Mouse (Mus musculus) stomach, embryonic 15.5 days (tissue): ENCODE data around the gene Rreb1. TPM values are rescaled to one million over a fixed set of nuclear protein-coding genes. Genes with fewer than 3 reads are reported as not detected.

Experiments used
- ATAC-seq: fragments of 200-750 bp; cut with Nextera tagmentation; 2 replicates; pipeline ENCODE4 v1.8.0; 2017; ENCODE audit warnings: low read depth, moderate number of reproducible peaks, moderate TSS enrichment; ENCODE audit not compliant: insufficient read depth, low FRiP score
- H3K27ac ChIP-seq: fragments of 300-500 bp; sonication (generic); 2 replicates; pipeline ENCODE4 v1.5.1; 2015; ENCODE audit warnings: mild to moderate bottlenecking, inconsistent platforms
- H3K27me3 ChIP-seq: fragments of 300-500 bp; sonication (generic); replicated peaks from 2 replicates; pipeline ENCODE4 v1.6.1; 2015; ENCODE audit warnings: inconsistent platforms
- H3K36me3 ChIP-seq: fragments of 300-500 bp; sonication (generic); 2 replicates; pipeline ENCODE4 v1.6.1; 2015; ENCODE audit warnings: inconsistent platforms
- H3K4me1 ChIP-seq: fragments of 300-500 bp; sonication (generic); 2 replicates; pipeline ENCODE4 v1.6.1; 2015; ENCODE audit warnings: inconsistent platforms
- H3K4me2 ChIP-seq: fragments of 300-500 bp; sonication (generic); 2 replicates; pipeline ENCODE4 v1.6.1; 2015; ENCODE audit warnings: mild to moderate bottlenecking, inconsistent platforms
- H3K4me3 ChIP-seq: fragments of 300-500 bp; sonication (generic); replicated peaks from 2 replicates; pipeline ENCODE4 v1.5.1; 2015; ENCODE audit warnings: inconsistent platforms
- H3K9ac ChIP-seq: fragments of 300-500 bp; sonication (generic); 2 replicates; pipeline ENCODE4 v1.6.1; 2015; ENCODE audit warnings: inconsistent platforms
- H3K9me3 ChIP-seq: fragments of 300-500 bp; sonication (generic); 2 replicates; pipeline ENCODE4 v1.6.1; 2016; ENCODE audit warnings: inconsistent platforms
- WGBS: fragments of 180-500 bp; shearing (Covaris S2); methylation state at CpG from one replicate; pipeline ENCODE4 v1.1.7; 2015; 5-methylcytosine and 5-hydroxymethylcytosine counted together
- polyA plus RNA-seq: library from polyadenylated mRNA; unstranded; fragments of >200 nt; fragmentation: Nextera tagmentation; extraction: Ambion mirVana; gene quantifications from 2 replicates; pipeline ENCODE4 v1.2.1, GENCODE M21; 2015

Gene Rreb1
- polyA plus RNA-seq, 1 experiment from 2014 or later: 12.8 TPM

DNA sequence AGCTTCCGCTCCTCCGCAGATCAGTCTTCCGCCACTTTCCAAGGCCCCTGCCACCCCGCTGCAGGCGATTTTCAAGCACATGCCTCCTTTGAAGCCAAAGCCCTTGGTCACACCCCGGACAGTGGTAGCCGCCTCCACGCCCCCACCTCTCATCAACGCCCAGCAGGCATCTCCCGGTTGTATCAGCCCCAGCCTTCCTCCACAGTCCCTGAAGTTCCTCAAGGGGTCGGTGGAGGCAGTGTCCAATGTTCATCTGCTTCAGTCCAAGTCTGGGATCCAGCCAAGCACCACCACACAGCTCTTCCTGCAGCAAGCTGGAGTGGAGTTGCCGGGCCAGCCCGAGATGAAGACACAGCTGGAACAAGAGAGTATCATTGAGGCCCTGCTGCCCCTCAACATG, 151.9 kb downstream of the Rreb1 start:
- 0 out of 2 replicates have a peak, but pooled peaks cover 3% of the 10 kb centered on the region for H3K4me1 ChIP-seq
- H3K9ac ChIP-seq: no peak overlapping the region
- H3K36me3 ChIP-seq: peaks cover 57% of the 10 kb centered on the region
- no peak for ATAC-seq
- no peaks in the 10 kb centered on the region for H3K9me3 ChIP-seq
- H3K27ac ChIP-seq: no peak overlapping the region
- no peak overlapping the region for H3K4me2 ChIP-seq
- 84% methylated on average over 13 of the region's 13 CpGs for WGBS
- no peak overlapping the region for H3K4me3 ChIP-seq
- no peaks in the 10 kb centered on the region for H3K27me3 ChIP-seq

DNA sequence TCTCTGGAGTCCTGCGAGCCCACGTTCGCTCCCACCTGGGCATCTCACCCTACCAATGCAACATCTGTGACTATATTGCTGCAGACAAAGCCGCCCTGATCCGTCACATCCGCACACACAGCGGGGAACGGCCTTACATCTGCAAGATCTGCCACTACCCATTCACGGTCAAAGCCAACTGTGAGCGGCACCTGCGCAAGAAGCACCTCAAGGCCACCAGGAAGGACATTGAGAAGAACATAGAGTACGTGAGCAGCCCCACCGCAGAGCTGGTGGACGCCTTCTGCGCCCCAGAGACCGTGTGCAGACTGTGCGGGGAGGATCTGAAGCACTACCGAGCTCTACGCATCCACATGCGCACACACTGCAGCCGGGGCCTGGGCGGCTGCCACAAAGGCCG, 152.4 kb downstream of the Rreb1 start:
- Histone ChIP-seq H3K27ac (no peak overlapping the region), H3K4me2 (no peak overlapping the region), H3K9ac (no peak overlapping the region), H3K4me1 (0 out of 2 replicates have a peak, but pooled peaks cover 3% of the 10 kb centered on the region), H3K27me3 (no peaks in the 10 kb centered on the region), H3K36me3 (peaks cover 60% of the 10 kb centered on the region), H3K4me3 (no peak overlapping the region), H3K9me3 (no peaks in the 10 kb centered on the region)
- no peak for ATAC-seq
- 96% methylated on average over 23 of the region's 23 CpGs for WGBS

DNA sequence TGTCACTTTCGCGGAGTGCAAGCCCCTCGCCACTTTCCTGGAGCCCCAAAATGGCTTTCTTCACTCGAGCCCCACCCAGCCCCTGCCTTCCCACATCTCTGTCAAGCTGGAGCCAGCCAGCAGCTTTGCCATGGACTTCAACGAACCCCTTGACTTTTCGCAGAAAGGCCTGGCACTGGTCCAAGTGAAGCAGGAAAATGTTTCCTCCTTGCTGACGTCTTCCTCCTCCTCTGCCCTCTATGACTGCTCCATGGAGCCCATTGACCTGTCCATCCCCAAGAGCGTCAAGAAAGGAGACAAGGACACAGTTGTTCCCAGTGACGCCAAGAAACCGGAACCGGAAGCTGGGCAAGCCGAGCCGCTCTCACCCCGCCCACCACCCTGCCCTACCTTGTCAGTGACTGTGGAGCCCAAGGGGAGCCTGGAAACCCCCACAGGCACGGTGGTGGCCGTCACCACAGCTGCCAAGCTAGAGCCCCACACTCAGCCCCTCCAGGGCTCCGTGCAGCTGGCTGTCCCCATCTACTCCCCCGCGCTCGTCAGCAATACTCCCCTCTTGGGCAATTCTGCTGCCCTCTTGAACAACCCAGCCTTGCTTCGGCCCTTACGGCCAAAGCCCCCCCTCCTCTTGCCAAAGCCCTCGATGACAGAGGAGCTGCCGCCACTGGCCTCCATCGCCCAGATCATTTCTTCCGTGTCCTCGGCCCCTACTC, 153.2 kb downstream of the Rreb1 start:
- Histone ChIP-seq H3K4me2 (no peak overlapping the region), H3K4me3 (no peak overlapping the region), H3K27ac (no peak overlapping the region), H3K9ac (no peak overlapping the region), H3K36me3 (peaks cover 66% of the 10 kb centered on the region), H3K4me1 (0 out of 2 replicates have a peak, but pooled peaks cover 3% of the 10 kb centered on the region), H3K9me3 (no peaks in the 10 kb centered on the region), H3K27me3 (no peaks in the 10 kb centered on the region)
- no peak; the same call in 1 of the 2 replicates for ATAC-seq
- 76% methylated on average over 27 of the region's 27 CpGs for WGBS

DNA sequence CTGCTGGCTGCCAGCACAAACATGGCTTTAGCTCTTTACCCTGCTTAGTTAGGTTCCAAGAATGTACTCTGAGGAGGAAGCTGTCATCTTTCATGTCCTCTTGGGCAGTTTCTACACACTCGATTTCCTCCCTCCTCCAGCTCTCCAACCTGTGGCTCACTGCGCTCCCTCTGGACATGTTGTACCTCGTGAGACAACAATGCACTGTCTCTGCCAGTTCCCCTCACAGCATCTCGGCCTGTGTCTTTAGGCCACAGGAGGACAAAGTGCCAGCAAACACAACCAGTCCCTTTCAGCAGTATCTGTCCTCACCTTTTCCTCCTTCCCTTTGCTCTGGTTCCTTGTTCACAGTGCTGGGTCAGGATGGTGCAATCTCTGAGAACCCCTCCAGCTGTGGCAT, 155.9 kb downstream of the Rreb1 start:
- Histone ChIP-seq H3K36me3 (peaks cover 59% of the 10 kb centered on the region), H3K27ac (no peak overlapping the region), H3K4me3 (no peak overlapping the region), H3K9ac (no peak overlapping the region), H3K4me2 (no peak overlapping the region), H3K4me1 (0 out of 2 replicates have a peak, but pooled peaks cover 3% of the 10 kb centered on the region), H3K27me3 (no peaks in the 10 kb centered on the region), H3K9me3 (no peaks in the 10 kb centered on the region)
- no peak for ATAC-seq
- WGBS: 80% methylated on average over 4 of the region's 4 CpGs

DNA sequence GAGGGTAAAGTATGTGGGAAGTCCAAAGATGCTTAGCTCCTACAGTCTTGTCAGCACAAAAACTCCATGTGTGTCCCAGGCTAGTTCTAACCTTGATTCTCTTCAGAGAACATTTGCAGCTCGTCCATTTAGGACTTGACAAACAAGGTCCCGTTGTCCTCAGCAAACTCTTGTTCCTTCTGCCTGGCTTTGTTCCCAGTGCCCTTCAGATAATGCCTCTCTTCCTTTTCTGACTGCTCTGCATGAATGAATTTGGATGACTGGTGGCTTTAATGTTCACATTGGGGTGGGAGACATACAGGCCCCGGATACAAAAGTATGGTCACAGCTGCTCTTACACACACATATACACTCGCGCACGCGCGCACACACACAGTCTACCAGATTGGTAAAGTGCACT, 156.7 kb downstream of the Rreb1 start:
- no peak overlapping the region; the same call in 1 of the 2 replicates for H3K27ac ChIP-seq
- H3K36me3 ChIP-seq: peaks cover 50% of the 10 kb centered on the region
- H3K4me2 ChIP-seq: no peak overlapping the region
- H3K27me3 ChIP-seq: no peaks in the 10 kb centered on the region
- ATAC-seq: no peak
- H3K4me3 ChIP-seq: no peak overlapping the region
- 0 out of 2 replicates have a peak, but pooled peaks cover 3% of the 10 kb centered on the region for H3K4me1 ChIP-seq
- H3K9me3 ChIP-seq: no peaks in the 10 kb centered on the region
- WGBS: 80% methylated on average over 8 of the region's 8 CpGs
- no peak overlapping the region for H3K9ac ChIP-seq

DNA sequence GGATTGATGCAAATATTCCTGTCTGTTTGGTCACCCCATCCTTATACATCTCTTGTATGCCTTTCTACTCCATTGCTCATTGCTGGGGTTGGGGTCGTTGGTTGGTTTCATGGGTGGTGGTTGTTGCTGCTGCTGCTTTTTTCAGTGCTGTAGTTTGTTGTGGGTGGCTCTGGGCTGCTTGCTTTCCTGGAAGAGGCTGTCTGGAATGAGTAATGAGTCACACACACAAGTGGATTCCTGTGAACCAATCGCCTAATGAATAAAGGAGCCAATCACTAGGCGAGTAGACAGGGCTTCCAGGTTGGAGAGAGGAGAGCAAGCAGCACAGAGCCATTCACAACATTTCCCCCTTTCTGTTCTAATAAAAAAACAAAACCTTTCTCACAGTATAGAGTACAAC, 158.2 kb downstream of the Rreb1 start:
- no peak overlapping the region for H3K4me3 ChIP-seq
- H3K9ac ChIP-seq: no peak overlapping the region
- no peaks in the 10 kb centered on the region for H3K27me3 ChIP-seq
- H3K36me3 ChIP-seq: peaks cover 36% of the 10 kb centered on the region
- WGBS: 76% methylated on average over 3 of the region's 3 CpGs
- no peak for ATAC-seq
- H3K4me2 ChIP-seq: no peak overlapping the region
- H3K27ac ChIP-seq: no peak overlapping the region
- H3K9me3 ChIP-seq: no peaks in the 10 kb centered on the region
- no peaks in the 10 kb centered on the region for H3K4me1 ChIP-seq

DNA sequence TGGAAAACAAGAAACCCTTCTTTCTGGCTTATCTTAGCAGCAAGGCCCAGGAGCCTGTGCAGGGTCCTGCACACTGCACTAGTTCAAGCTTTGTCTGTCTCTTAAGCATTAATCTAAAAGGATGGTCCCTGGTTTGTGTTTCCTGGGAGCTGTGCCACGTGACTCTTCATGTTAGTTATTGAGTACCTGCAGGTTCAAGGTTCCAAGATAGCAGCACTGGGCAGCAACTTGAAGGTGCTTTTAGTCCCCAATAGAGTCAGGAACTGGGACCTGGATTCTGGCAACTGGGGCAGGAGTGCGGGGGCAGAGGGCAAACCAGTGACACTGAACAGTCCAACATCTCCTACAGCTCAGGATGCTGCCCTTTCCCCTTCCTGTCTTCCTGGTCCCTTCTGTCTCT, 162.0 kb downstream of the Rreb1 start:
- WGBS: 73% methylated on average over 2 of the region's 2 CpGs
- no peak for ATAC-seq
- no peak overlapping the region for H3K27ac ChIP-seq

DNA sequence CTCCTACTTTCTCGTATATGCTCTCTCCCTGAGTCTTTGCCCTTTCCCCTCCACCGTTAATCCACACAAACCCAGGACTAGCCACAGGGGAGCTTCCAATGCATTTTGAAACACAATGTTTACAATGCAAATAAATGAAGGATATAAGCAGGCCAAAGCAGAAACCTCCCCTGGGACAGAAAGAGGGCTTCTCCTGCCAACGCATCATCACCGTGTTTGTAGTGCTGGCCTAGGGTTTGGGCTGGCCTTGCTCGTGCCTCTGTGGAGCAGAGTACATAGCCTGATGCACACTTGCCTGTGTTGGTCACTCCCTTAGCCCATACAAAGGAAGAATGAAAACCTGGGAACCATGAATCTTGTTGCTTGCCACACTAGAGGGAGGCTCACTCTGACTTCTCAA, 162.4 kb downstream of the Rreb1 start:
- H3K27ac ChIP-seq: no peak overlapping the region
- H3K36me3 ChIP-seq: peaks cover 5% of the 10 kb centered on the region; the same call in 1 of the 2 replicates
- peak; percentile 51 for ATAC-seq
- no peaks in the 10 kb centered on the region for H3K27me3 ChIP-seq
- no peaks in the 10 kb centered on the region for H3K9me3 ChIP-seq
- H3K9ac ChIP-seq: no peak overlapping the region
- 55% methylated on average over 5 of the region's 5 CpGs for whole genome bisulfite sequencing
- H3K4me3 ChIP-seq: no peak overlapping the region
- peaks cover 11% of the 10 kb centered on the region; the same call in 1 of the 2 replicates for H3K4me1 ChIP-seq
- H3K4me2 ChIP-seq: no peak overlapping the region

More for the DNA sequence above, 162.0 kb downstream of the Rreb1 start:
- Histone ChIP-seq H3K4me2 (no peak overlapping the region), H3K36me3 (peaks cover 8% of the 10 kb centered on the region), H3K4me1 (peaks cover 11% of the 10 kb centered on the region; the same call in 1 of the 2 replicates), H3K9ac (no peak overlapping the region), H3K27me3 (no peaks in the 10 kb centered on the region), H3K4me3 (no peak overlapping the region), H3K9me3 (no peaks in the 10 kb centered on the region)

DNA sequence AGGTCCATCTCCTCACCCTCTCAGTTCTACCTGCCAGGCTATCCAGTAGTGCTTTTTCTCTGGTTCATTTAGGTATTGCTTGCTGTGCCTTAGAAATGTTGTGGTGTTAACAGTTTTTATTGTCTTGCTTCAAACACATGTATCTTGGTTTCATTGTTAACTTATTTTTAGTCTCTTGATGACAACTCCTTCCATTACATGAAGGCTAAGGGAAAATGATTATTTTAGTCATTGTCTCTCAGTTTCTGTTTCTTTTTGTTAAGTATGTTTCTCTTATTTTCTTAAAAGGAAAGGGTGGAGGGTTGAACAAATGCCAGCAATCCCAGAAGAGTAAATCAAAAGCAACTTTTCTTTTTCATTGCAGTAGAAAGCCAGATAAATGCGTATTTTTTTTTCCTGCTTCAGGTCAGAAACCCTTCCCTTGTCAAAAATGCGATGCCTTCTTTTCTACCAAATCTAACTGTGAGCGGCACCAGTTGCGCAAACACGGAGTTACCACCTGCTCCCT, 163.0 kb downstream of the Rreb1 start:
- no peak for ATAC-seq
- no peaks in the 10 kb centered on the region; the same call in 1 of the 2 replicates for H3K36me3 ChIP-seq
- H3K4me3 ChIP-seq: no peak overlapping the region

DNA sequence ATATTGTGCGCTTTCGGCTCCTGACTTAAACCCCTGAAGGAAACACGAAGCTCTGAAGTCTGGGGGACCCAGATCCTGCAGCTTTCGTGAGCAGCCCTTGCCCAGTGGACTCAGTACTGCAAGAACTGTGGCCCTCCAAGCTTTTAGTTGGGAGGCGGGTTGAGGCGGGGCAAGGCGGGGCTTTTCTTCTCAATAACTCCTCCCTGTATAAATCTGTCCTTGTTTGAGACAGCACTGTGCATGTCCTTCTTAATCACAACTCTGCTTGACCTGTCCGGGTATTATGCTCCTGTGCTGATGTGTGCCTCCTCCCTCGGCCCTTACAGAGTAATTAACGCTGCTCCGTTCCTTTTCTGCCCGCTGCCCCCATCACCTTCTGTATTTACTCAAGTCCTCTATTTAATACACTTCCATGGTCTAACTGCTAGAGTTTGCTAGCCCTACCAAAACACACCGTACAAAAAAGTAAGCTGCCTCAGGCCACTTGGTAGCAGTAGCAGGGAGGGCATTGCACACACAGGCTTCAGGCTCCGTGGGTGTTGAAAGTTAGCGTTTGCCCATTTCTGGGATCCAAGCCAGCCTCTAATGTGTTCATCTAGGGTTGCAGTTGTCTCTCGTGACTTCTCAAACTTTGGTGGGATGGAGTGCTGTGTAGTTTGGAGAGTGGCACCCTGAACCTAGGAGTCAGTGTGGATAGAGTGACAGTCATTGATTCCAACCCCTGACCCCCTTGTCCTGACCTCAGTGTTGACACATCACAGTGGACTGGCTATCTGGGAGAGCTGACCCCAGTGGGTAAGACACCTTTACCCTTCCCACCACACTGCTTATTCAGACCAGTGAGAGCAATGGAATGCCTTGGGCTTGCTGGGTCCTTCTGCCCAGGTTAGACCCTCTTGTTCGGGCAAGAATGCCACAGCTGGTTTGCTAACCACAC, 164.0 kb downstream of the Rreb1 start:
- H3K4me1 ChIP-seq: peaks cover 15% of the 10 kb centered on the region
- no peaks in the 10 kb centered on the region for H3K9me3 ChIP-seq
- H3K27ac ChIP-seq: no peak overlapping the region; the same call in 1 of the 2 replicates
- no peaks in the 10 kb centered on the region for H3K27me3 ChIP-seq
- no peak overlapping the region for H3K4me3 ChIP-seq
- 63% methylated on average over 17 of the region's 17 CpGs for WGBS
- no peak overlapping the region for H3K9ac ChIP-seq
- H3K36me3 ChIP-seq: peaks cover 4% of the 10 kb centered on the region; the same call in 1 of the 2 replicates
- no peak for ATAC-seq
- H3K4me2 ChIP-seq: no peak overlapping the region

More for the DNA sequence above, 163.0 kb downstream of the Rreb1 start:
- no peaks in the 10 kb centered on the region for H3K27me3 ChIP-seq
- peaks cover 11% of the 10 kb centered on the region; the same call in 1 of the 2 replicates for H3K4me1 ChIP-seq
- no peak overlapping the region for H3K4me2 ChIP-seq
- H3K9ac ChIP-seq: no peak overlapping the region
- no peaks in the 10 kb centered on the region for H3K9me3 ChIP-seq
- WGBS: 77% methylated on average over 5 of the region's 5 CpGs
- H3K27ac ChIP-seq: no peak overlapping the region

DNA sequence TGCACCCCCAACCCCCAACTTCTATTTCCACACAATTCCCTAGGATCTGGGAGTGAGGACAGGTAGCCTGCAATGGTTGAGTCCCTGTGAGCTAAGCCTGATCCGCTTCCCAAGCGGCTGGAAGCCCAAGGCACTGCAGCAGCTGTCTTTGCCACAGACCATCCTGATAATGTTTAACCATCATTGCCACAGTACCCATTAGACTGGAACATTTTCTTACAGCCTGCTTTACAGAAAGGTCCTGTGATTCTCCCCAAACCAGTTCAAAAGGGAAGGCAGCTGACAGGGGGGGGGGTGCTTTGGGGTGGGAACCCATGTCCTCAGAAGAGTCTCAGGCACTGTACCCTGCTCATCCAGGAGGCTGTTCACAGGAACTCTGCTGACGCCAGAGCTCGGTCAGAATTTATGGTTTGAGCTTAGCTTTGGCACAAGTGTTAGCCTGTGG, 164.7 kb downstream of the Rreb1 start:
- WGBS: 57% methylated on average over 4 of the region's 4 CpGs
- Histone ChIP-seq H3K27ac (peak overlapping the region; percentile 26; the same call in 1 of the 2 replicates), H3K9me3 (no peaks in the 10 kb centered on the region), H3K27me3 (no peaks in the 10 kb centered on the region), H3K4me1 (peaks cover 16% of the 10 kb centered on the region), H3K36me3 (peaks cover 11% of the 10 kb centered on the region; the same call in 1 of the 2 replicates), H3K4me2 (no peak overlapping the region), H3K9ac (no peak overlapping the region), H3K4me3 (no peak overlapping the region)
- ATAC-seq: no peak
